Mouse (Mus musculus): ENCODE results near the gene Cep170. TPM values are rescaled to one million over a fixed set of nuclear protein-coding genes. Genes with fewer than 3 reads are reported as not detected.
A peak's percentile ranks its signal among the peaks of the same experiment; 100 is the strongest.

Cep170 gene
- polyA plus RNA-seq, 1 experiment from 2014 or later, result 9.4 TPM

GRCm38 (mm10) chr1:176834880-176835279, 21.0 kb upstream of the Cep170 start:
- peak overlapping the region; percentile 59; the same call in 1 of the 2 replicates for H3K9ac ChIP-seq
- ATAC-seq, result peak; percentile 36; the same call in 1 of the 2 replicates

GRCm38 (mm10) chr1:176833948-176834347, 20.1 kb upstream of the Cep170 start:
- 0 out of 2 replicates have a peak, but pooled peaks cover 3% of the 10 kb centered on the region for H3K36me3 ChIP-seq
- H3K9ac ChIP-seq, result no peak overlapping the region
- ATAC-seq, result no peak
- H3K4me1 ChIP-seq, result peaks cover 25% of the 10 kb centered on the region
- H3K27me3 ChIP-seq (replicated peaks), result peaks cover 9% of the 10 kb centered on the region; the same call in 1 of the 2 replicates
- no peak overlapping the region for H3K27ac ChIP-seq
- H3K4me2 ChIP-seq, result peak overlapping the region; percentile 88; the same call in 1 of the 2 replicates
- no peaks in the 10 kb centered on the region for H3K9me3 ChIP-seq (replicated peaks)
- no peak overlapping the region for H3K4me3 ChIP-seq
- 31% methylated on average over 3 of the region's 3 CpGs for WGBS (ENCODE audit: insufficient replicate concordance)

More at GRCm38 (mm10) chr1:176834880-176835279, 21.0 kb upstream of the Cep170 start:
- H3K36me3 ChIP-seq, result 0 out of 2 replicates have a peak, but pooled peaks cover 3% of the 10 kb centered on the region
- H3K4me3 ChIP-seq, result peak overlapping the region; percentile 59
- H3K4me1 ChIP-seq, result peaks cover 25% of the 10 kb centered on the region
- H3K9me3 ChIP-seq (replicated peaks), result no peaks in the 10 kb centered on the region
- peaks cover 9% of the 10 kb centered on the region; the same call in 1 of the 2 replicates for H3K27me3 ChIP-seq (replicated peaks)
- H3K27ac ChIP-seq, result no peak overlapping the region
- 19% methylated on average over 6 of the region's 6 CpGs for WGBS (ENCODE audit: insufficient replicate concordance)
- peak overlapping the region; percentile 88 for H3K4me2 ChIP-seq

- Histone ChIP-seq H3K9ac (no peak overlapping the region), H3K27ac (no peak overlapping the region), H3K27me3 (replicated peaks) (peaks cover 9% of the 10 kb centered on the region; the same call in 1 of the 2 replicates), H3K4me1 (peaks cover 27% of the 10 kb centered on the region), H3K36me3 (0 out of 2 replicates have a peak, but pooled peaks cover 3% of the 10 kb centered on the region), H3K4me3 (no peak overlapping the region), H3K4me2 (no peak overlapping the region), H3K9me3 (replicated peaks) (no peaks in the 10 kb centered on the region)
- no peak for ATAC-seq
Observed at GRCm38 (mm10) chr1:176833257-176833656, 19.4 kb upstream of the Cep170 start.

- WGBS (ENCODE audit: insufficient replicate concordance), result 31% methylated on average over 8 of the region's 8 CpGs
- Histone ChIP-seq H3K4me1 (peaks cover 33% of the 10 kb centered on the region), H3K36me3 (0 out of 2 replicates have a peak, but pooled peaks cover 3% of the 10 kb centered on the region), H3K27ac (no peak overlapping the region), H3K27me3 (replicated peaks) (peaks cover 9% of the 10 kb centered on the region; the same call in 1 of the 2 replicates), H3K9ac (no peak overlapping the region), H3K9me3 (replicated peaks) (no peaks in the 10 kb centered on the region), H3K4me3 (no peak overlapping the region), H3K4me2 (no peak overlapping the region)
- ATAC-seq, result no peak
Observed at GRCm38 (mm10) chr1:176832607-176833006, 18.7 kb upstream of the Cep170 start.

GRCm38 (mm10) chr1:176832071-176832470, 18.2 kb upstream of the Cep170 start:
- WGBS (ENCODE audit: insufficient replicate concordance), result 55% methylated on average over 2 of the region's 2 CpGs
- Histone ChIP-seq H3K9ac (no peak overlapping the region), H3K4me3 (no peak overlapping the region), H3K36me3 (0 out of 2 replicates have a peak, but pooled peaks cover 3% of the 10 kb centered on the region), H3K4me2 (no peak overlapping the region), H3K27ac (no peak overlapping the region), H3K9me3 (replicated peaks) (no peaks in the 10 kb centered on the region), H3K4me1 (peaks cover 36% of the 10 kb centered on the region), H3K27me3 (replicated peaks) (peaks cover 9% of the 10 kb centered on the region; the same call in 1 of the 2 replicates)
- no peak for ATAC-seq

GRCm38 (mm10) chr1:176828666-176829065, 14.8 kb upstream of the Cep170 start:
- no peaks in the 10 kb centered on the region for H3K9me3 ChIP-seq (replicated peaks)
- ATAC-seq, result no peak
- H3K27ac ChIP-seq, result no peak overlapping the region
- 78% methylated on average over 12 of the region's 12 CpGs for WGBS (ENCODE audit: insufficient replicate concordance)
- peaks cover 31% of the 10 kb centered on the region for H3K4me1 ChIP-seq
- H3K36me3 ChIP-seq, result 0 out of 2 replicates have a peak, but pooled peaks cover 3% of the 10 kb centered on the region
- H3K4me2 ChIP-seq, result no peak overlapping the region
- no peak overlapping the region for H3K4me3 ChIP-seq
- no peak overlapping the region for H3K9ac ChIP-seq
- peaks cover 5% of the 10 kb centered on the region for H3K27me3 ChIP-seq (replicated peaks)

- no peak for ATAC-seq
- H3K36me3 ChIP-seq, result 0 out of 2 replicates have a peak, but pooled peaks cover 3% of the 10 kb centered on the region
- no peak overlapping the region for H3K4me2 ChIP-seq
- no peaks in the 10 kb centered on the region for H3K9me3 ChIP-seq (replicated peaks)
- H3K4me1 ChIP-seq, result peaks cover 36% of the 10 kb centered on the region
- H3K9ac ChIP-seq, result no peak overlapping the region
- H3K4me3 ChIP-seq, result no peak overlapping the region
- 47% methylated on average over 5 of the region's 5 CpGs for WGBS (ENCODE audit: insufficient replicate concordance)
- H3K27ac ChIP-seq, result no peak overlapping the region
- H3K27me3 ChIP-seq (replicated peaks), result peaks cover 5% of the 10 kb centered on the region
Observed at GRCm38 (mm10) chr1:176827945-176828485, 14.1 kb upstream of the Cep170 start.

- Histone ChIP-seq H3K4me1 (peaks cover 43% of the 10 kb centered on the region), H3K9me3 (replicated peaks) (no peaks in the 10 kb centered on the region), H3K27me3 (replicated peaks) (peaks cover 5% of the 10 kb centered on the region), H3K36me3 (0 out of 2 replicates have a peak, but pooled peaks cover 3% of the 10 kb centered on the region), H3K4me2 (no peak overlapping the region), H3K4me3 (no peak overlapping the region), H3K9ac (no peak overlapping the region), H3K27ac (peak overlapping the region; percentile 41; the same call in 1 of the 2 replicates)
- peak; percentile 81 for ATAC-seq
- WGBS (ENCODE audit: insufficient replicate concordance), result 17% methylated on average over 4 of the region's 4 CpGs
Observed at GRCm38 (mm10) chr1:176827365-176827764, 13.5 kb upstream of the Cep170 start.

- H3K27ac ChIP-seq, result no peak overlapping the region
- H3K4me2 ChIP-seq, result no peak overlapping the region
- H3K9me3 ChIP-seq (replicated peaks), result no peaks in the 10 kb centered on the region
Observed at GRCm38 (mm10) chr1:176826931-176827330, 13.1 kb upstream of the Cep170 start.

GRCm38 (mm10) chr1:176826186-176826585, 12.3 kb upstream of the Cep170 start:
- no peak overlapping the region for H3K27ac ChIP-seq
- H3K9me3 ChIP-seq (replicated peaks), result no peaks in the 10 kb centered on the region

More at GRCm38 (mm10) chr1:176826931-176827330, 13.1 kb upstream of the Cep170 start:
- H3K36me3 ChIP-seq, result 0 out of 2 replicates have a peak, but pooled peaks cover 3% of the 10 kb centered on the region
- H3K4me3 ChIP-seq, result no peak overlapping the region
- H3K4me1 ChIP-seq, result peaks cover 47% of the 10 kb centered on the region
- H3K9ac ChIP-seq, result no peak overlapping the region
- H3K27me3 ChIP-seq (replicated peaks), result peaks cover 5% of the 10 kb centered on the region
- 42% methylated on average over 4 of the region's 4 CpGs for WGBS (ENCODE audit: insufficient replicate concordance)
- ATAC-seq, result no peak

GRCm38 (mm10) chr1:176825084-176825483, 11.2 kb upstream of the Cep170 start:
- Histone ChIP-seq H3K27me3 (replicated peaks) (peaks cover 10% of the 10 kb centered on the region), H3K4me1 (peaks cover 63% of the 10 kb centered on the region), H3K36me3 (no peaks in the 10 kb centered on the region), H3K27ac (no peak overlapping the region), H3K4me3 (no peak overlapping the region), H3K9me3 (replicated peaks) (no peaks in the 10 kb centered on the region), H3K4me2 (no peak overlapping the region), H3K9ac (no peak overlapping the region)
- WGBS (ENCODE audit: insufficient replicate concordance), result 80% methylated on average over 4 of the region's 4 CpGs
- no peak for ATAC-seq

More at GRCm38 (mm10) chr1:176826186-176826585, 12.3 kb upstream of the Cep170 start:
- H3K36me3 ChIP-seq, result no peaks in the 10 kb centered on the region
- H3K4me3 ChIP-seq, result no peak overlapping the region
- no peak overlapping the region for H3K4me2 ChIP-seq
- H3K4me1 ChIP-seq, result peaks cover 55% of the 10 kb centered on the region
- 47% methylated on average over 11 of the region's 11 CpGs for WGBS (ENCODE audit: insufficient replicate concordance)
- ATAC-seq, result no peak
- peaks cover 5% of the 10 kb centered on the region for H3K27me3 ChIP-seq (replicated peaks)
- H3K9ac ChIP-seq, result no peak overlapping the region

- Histone ChIP-seq H3K27me3 (replicated peaks) (peaks cover 11% of the 10 kb centered on the region), H3K4me3 (no peak overlapping the region), H3K27ac (no peak overlapping the region), H3K36me3 (no peaks in the 10 kb centered on the region), H3K9me3 (replicated peaks) (no peaks in the 10 kb centered on the region), H3K4me2 (no peak overlapping the region), H3K9ac (no peak overlapping the region), H3K4me1 (peaks cover 63% of the 10 kb centered on the region)
- ATAC-seq, result no peak
- WGBS (ENCODE audit: insufficient replicate concordance), result 78% methylated on average over 6 of the region's 6 CpGs
Observed at GRCm38 (mm10) chr1:176824611-176825010, 10.7 kb upstream of the Cep170 start.

All from liver, embryonic 12.5 days (tissue).